Mouse (Mus musculus): ENCODE data around the gene Olfr702. TPM values are rescaled to one million over a fixed set of nuclear protein-coding genes. Genes with fewer than 3 reads are reported as not detected.

Olfr702 gene
- not detected in 2 replicates for polyA plus RNA-seq (2012; rRNA removed)
- polyA plus RNA-seq (2014; fragmentation: Nextera tagmentation; extraction: Ambion mirVana): not detected in 2 replicates

- Histone ChIP-seq H3K9ac (replicated peaks) (no peak within 1 kb of the TSS), H3K4me3 (ENCODE audit: insufficient read depth in 1 of 2, low read depth in 2 of 2, low read length in 2 of 2) (no peak within 1 kb of the TSS), H3K9me3 (ENCODE audit: control insufficient read depth, low read length) (no peaks in the 10 kb centered on the region), H3K27me3 (ENCODE audit: control insufficient read depth, insufficient read depth, low read length) (no peaks in the 10 kb centered on the region), H3K4me1 (replicated peaks; ENCODE audit: control insufficient read depth in 2 of 2, insufficient read depth in 2 of 2, low read length in 1 of 2) (no peaks in the 10 kb centered on the region), H3K36me3 (replicated peaks; ENCODE audit: control insufficient read depth, insufficient read depth, low read depth) (no peaks in the 10 kb centered on the region), H3K4me2 (ENCODE audit: low read depth) (no peak within 1 kb of the TSS), H3K27ac (no peak within 1 kb of the TSS)
- no peak for DNase-seq (ENCODE audit: low read depth in 3 of 3, low spot score in 3 of 3)
- no peak for ATAC-seq (ENCODE audit: insufficient read depth)
- TF ChIP-seq EP300 (IDR thresholded peaks at IDR 0.05; ENCODE audit: low read depth) (no peak), CTCF (IDR thresholded peaks at IDR 0.05; ENCODE audit: low read depth) (no peak)
Observed at GRCm38 (mm10) chr7:106833793-106834192, at the start of gene Olfr702. Olfr702 (minus strand) TSS chr7:106833893.

- TF ChIP-seq CTCF (IDR thresholded peaks at IDR 0.05; ENCODE audit: low read depth): no peak
- no peak for TF ChIP-seq EP300 (IDR thresholded peaks at IDR 0.05; ENCODE audit: low read depth)
- H3K4me2 ChIP-seq (ENCODE audit: low read depth): no peak within 1 kb of the TSS
- H3K9ac ChIP-seq (replicated peaks): no peak within 1 kb of the TSS
- H3K4me1 ChIP-seq (replicated peaks; ENCODE audit: control insufficient read depth in 2 of 2, insufficient read depth in 2 of 2, low read length in 1 of 2): no peaks in the 10 kb centered on the region
- H3K9me3 ChIP-seq (ENCODE audit: control insufficient read depth, low read length): no peaks in the 10 kb centered on the region
- H3K4me3 ChIP-seq (ENCODE audit: insufficient read depth in 1 of 2, low read depth in 2 of 2, low read length in 2 of 2): no peak within 1 kb of the TSS
- H3K36me3 ChIP-seq (replicated peaks; ENCODE audit: control insufficient read depth, insufficient read depth, low read depth): no peaks in the 10 kb centered on the region
- DNase-seq (ENCODE audit: low read depth in 3 of 3, low spot score in 3 of 3): no peak
- no peak within 1 kb of the TSS for H3K27ac ChIP-seq
- ATAC-seq (ENCODE audit: insufficient read depth): no peak
- WGBS (ENCODE audit: insufficient replicate concordance): 57% methylated on average over 3 of the region's 3 CpGs
- H3K27me3 ChIP-seq (ENCODE audit: control insufficient read depth, insufficient read depth, low read length): no peaks in the 10 kb centered on the region
Observed at GRCm38 (mm10) chr7:106876791-106877190, 43.1 kb upstream of the Olfr702 start, which contains the start of gene Olfr705. Olfr705 (minus strand) TSS chr7:106876891.

GRCm38 (mm10) chr7:106862885-106863284 is 29.2 kb upstream of the Olfr702 start, which contains the start of gene Olfr704:
Olfr704 (plus strand) TSS chr7:106863185.
- Histone ChIP-seq H3K4me3 (ENCODE audit: insufficient read depth in 1 of 2, low read depth in 2 of 2, low read length in 2 of 2) (no peak within 1 kb of the TSS), H3K27ac (no peak within 1 kb of the TSS), H3K4me1 (replicated peaks; ENCODE audit: control insufficient read depth in 2 of 2, insufficient read depth in 2 of 2, low read length in 1 of 2) (no peaks in the 10 kb centered on the region), H3K4me2 (ENCODE audit: low read depth) (no peak within 1 kb of the TSS), H3K36me3 (replicated peaks; ENCODE audit: control insufficient read depth, insufficient read depth, low read depth) (no peaks in the 10 kb centered on the region), H3K27me3 (ENCODE audit: control insufficient read depth, insufficient read depth, low read length) (no peaks in the 10 kb centered on the region), H3K9me3 (ENCODE audit: control insufficient read depth, low read length) (no peaks in the 10 kb centered on the region), H3K9ac (replicated peaks) (no peak within 1 kb of the TSS)
- TF ChIP-seq CTCF (IDR thresholded peaks at IDR 0.05; ENCODE audit: low read depth) (no peak), EP300 (IDR thresholded peaks at IDR 0.05; ENCODE audit: low read depth) (no peak)
- ATAC-seq (ENCODE audit: insufficient read depth): no peak
- no peak for DNase-seq (ENCODE audit: low read depth in 3 of 3, low spot score in 3 of 3)

- 44% methylated on average over 2 of the region's 2 CpGs for WGBS (ENCODE audit: insufficient replicate concordance)
- Histone ChIP-seq H3K9me3 (ENCODE audit: control insufficient read depth, low read length) (no peaks in the 10 kb centered on the region), H3K27ac (no peak within 1 kb of the TSS), H3K4me3 (ENCODE audit: insufficient read depth in 1 of 2, low read depth in 2 of 2, low read length in 2 of 2) (no peak within 1 kb of the TSS), H3K4me2 (ENCODE audit: low read depth) (no peak within 1 kb of the TSS), H3K36me3 (replicated peaks; ENCODE audit: control insufficient read depth, insufficient read depth, low read depth) (no peaks in the 10 kb centered on the region), H3K9ac (replicated peaks) (no peak within 1 kb of the TSS), H3K4me1 (replicated peaks; ENCODE audit: control insufficient read depth in 2 of 2, insufficient read depth in 2 of 2, low read length in 1 of 2) (no peaks in the 10 kb centered on the region), H3K27me3 (ENCODE audit: control insufficient read depth, insufficient read depth, low read length) (no peaks in the 10 kb centered on the region)
- no peak for TF ChIP-seq CTCF (IDR thresholded peaks at IDR 0.05; ENCODE audit: low read depth)
- no peak for TF ChIP-seq EP300 (IDR thresholded peaks at IDR 0.05; ENCODE audit: low read depth)
- no peak for ATAC-seq (ENCODE audit: insufficient read depth)
- no peak for DNase-seq (ENCODE audit: low read depth in 3 of 3, low spot score in 3 of 3)
Observed at GRCm38 (mm10) chr7:106843060-106843459, 9.4 kb upstream of the Olfr702 start, which contains the start of gene Olfr703. Olfr703 (plus strand) TSS chr7:106843360.

- Histone ChIP-seq H3K36me3 (replicated peaks; ENCODE audit: control insufficient read depth, insufficient read depth, low read depth) (no peaks in the 10 kb centered on the region), H3K27ac (no peak overlapping the region), H3K4me2 (ENCODE audit: low read depth) (no peak overlapping the region), H3K4me1 (replicated peaks; ENCODE audit: control insufficient read depth in 2 of 2, insufficient read depth in 2 of 2, low read length in 1 of 2) (no peaks in the 10 kb centered on the region), H3K4me3 (ENCODE audit: insufficient read depth in 1 of 2, low read depth in 2 of 2, low read length in 2 of 2) (no peak overlapping the region), H3K27me3 (ENCODE audit: control insufficient read depth, insufficient read depth, low read length) (no peaks in the 10 kb centered on the region), H3K9me3 (ENCODE audit: control insufficient read depth, low read length) (no peaks in the 10 kb centered on the region), H3K9ac (replicated peaks) (no peak overlapping the region)
- ATAC-seq (ENCODE audit: insufficient read depth): no peak
- TF ChIP-seq CTCF (IDR thresholded peaks at IDR 0.05; ENCODE audit: low read depth) (no peak), EP300 (IDR thresholded peaks at IDR 0.05; ENCODE audit: low read depth) (no peak)
- DNase-seq (ENCODE audit: low read depth in 3 of 3, low spot score in 3 of 3): no peak
Observed at GRCm38 (mm10) chr7:106818414-106818813, 15.3 kb downstream of the Olfr702 start.
